Mouse (Mus musculus) forebrain, embryonic 14.5 days (tissue): Measurements from ENCODE around the gene Hspg2. TPM values are rescaled to one million over a fixed set of nuclear protein-coding genes. Genes with fewer than 3 reads are reported as not detected.
A peak's percentile ranks its signal among the peaks of the same experiment; 100 is the strongest.

ENCODE experiments used
- ATAC-seq: fragments of 200-750 bp; cut with Nextera tagmentation; 2 replicates; pipeline ENCODE4 v1.8.0; 2017; ENCODE audit warnings: mild to moderate bottlenecking, moderate library complexity
- DNase-seq: peaks from one replicate; pipeline ENCODE4 v3.0.0-alpha.2; 2015; ENCODE audit warnings: low spot score
- H3K27ac ChIP-seq: fragments of 300-500 bp; sonication (generic); 2 replicates; pipeline ENCODE4 v1.5.1; 2014; ENCODE audit warnings: low read depth, mild to moderate bottlenecking, control low read depth, low read length, moderate library complexity
- H3K27me3 ChIP-seq: fragments of 300-500 bp; sonication (generic); replicated peaks from 2 replicates; pipeline ENCODE4 v1.6.1; 2014; ENCODE audit warnings: low read length, control low read depth, mixed read lengths; ENCODE audit not compliant: control insufficient read depth, insufficient read depth
- H3K36me3 ChIP-seq: fragments of 300-500 bp; sonication (generic); 2 replicates; pipeline ENCODE4 v1.6.1; 2014; ENCODE audit warnings: low read length, control low read depth; ENCODE audit not compliant: control insufficient read depth, insufficient read depth
- H3K4me1 ChIP-seq: fragments of 300-500 bp; sonication (generic); 2 replicates; pipeline ENCODE4 v1.6.1; 2014; ENCODE audit warnings: antibody characterized with exemption, low read length, control low read depth; ENCODE audit not compliant: control insufficient read depth, insufficient read depth
- H3K4me2 ChIP-seq: fragments of 300-500 bp; sonication (generic); 2 replicates; pipeline ENCODE4 v1.6.1; 2014; ENCODE audit warnings: mild to moderate bottlenecking, control low read depth, low read length
- H3K4me3 ChIP-seq: fragments of 300-500 bp; sonication (generic); 2 replicates; pipeline ENCODE4 v1.5.1; 2014; ENCODE audit warnings: low read depth, low read length, control low read depth
- H3K9ac ChIP-seq: fragments of 300-500 bp; sonication (generic); 2 replicates; pipeline ENCODE4 v1.6.1; 2014; ENCODE audit warnings: mild to moderate bottlenecking, low read length, control low read depth, moderate library complexity
- H3K9me3 ChIP-seq: fragments of 300-500 bp; sonication (generic); replicated peaks from 2 replicates; pipeline ENCODE4 v1.6.1; 2016; ENCODE audit warnings: low read length, control low read depth, mixed read lengths; ENCODE audit not compliant: control insufficient read depth
- WGBS: fragments of 180-500 bp; shearing (Covaris S2); extraction: QIAGEN DNeasy Blood & Tissue Kit; methylation state at CpG from one replicate; pipeline ENCODE4 v1.1.7; 2014; 5-methylcytosine and 5-hydroxymethylcytosine counted together
- polyA plus RNA-seq: library from polyadenylated mRNA; unstranded; fragments of >200 nt; fragmentation: Nextera tagmentation; extraction: Ambion mirVana; gene quantifications from 2 replicates; pipeline ENCODE4 v1.2.1, GENCODE M21; 2014

Gene Hspg2
- polyA plus RNA-seq, 1 experiment from 2014 or later: 4.0 TPM

- no peak overlapping the region for H3K4me3 ChIP-seq
- no peak overlapping the region for H3K9ac ChIP-seq
- no peak for ATAC-seq
- 73% methylated on average over 4 of the region's 4 CpGs for WGBS
- no peak overlapping the region for H3K27ac ChIP-seq
- no peaks in the 10 kb centered on the region for H3K4me1 ChIP-seq
- H3K36me3 ChIP-seq: no peaks in the 10 kb centered on the region
- no peak for DNase-seq
- H3K4me2 ChIP-seq: no peak overlapping the region
- H3K9me3 ChIP-seq: no peaks in the 10 kb centered on the region
- H3K27me3 ChIP-seq: no peaks in the 10 kb centered on the region
Observed at GRCm38 (mm10) chr4:137457292-137457691, 11.3 kb upstream of the Hspg2 start.

DNA sequence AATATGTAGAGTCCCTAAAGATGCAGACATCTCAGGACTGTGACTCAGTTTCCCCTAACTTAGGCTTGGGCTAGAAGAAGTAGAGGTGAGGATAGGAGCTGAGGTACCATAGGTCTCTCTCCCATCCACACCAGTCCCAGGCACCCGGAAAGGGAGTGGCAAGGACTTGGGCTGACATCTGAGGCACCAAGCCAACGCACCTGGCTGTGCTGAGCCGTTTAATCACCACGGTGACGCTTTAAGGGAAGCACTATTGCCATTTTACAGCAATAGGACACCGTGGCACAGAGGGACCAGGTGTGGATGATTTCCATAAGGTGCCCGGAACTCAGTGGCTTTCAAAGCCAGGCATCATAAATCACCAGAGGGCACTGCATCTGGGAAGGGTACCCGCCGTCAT lies 10.3 kb upstream of the Hspg2 start:
- no peak for ATAC-seq
- H3K9me3 ChIP-seq: no peaks in the 10 kb centered on the region
- H3K36me3 ChIP-seq: no peaks in the 10 kb centered on the region
- H3K4me3 ChIP-seq: no peak overlapping the region
- 86% methylated on average over 9 of the region's 9 CpGs for WGBS
- H3K27me3 ChIP-seq: no peaks in the 10 kb centered on the region
- no peak overlapping the region for H3K27ac ChIP-seq
- H3K4me1 ChIP-seq: no peaks in the 10 kb centered on the region
- no peak overlapping the region for H3K4me2 ChIP-seq
- no peak overlapping the region for H3K9ac ChIP-seq
- no peak for DNase-seq

- Histone ChIP-seq H3K9ac (no peak overlapping the region), H3K27me3 (no peaks in the 10 kb centered on the region), H3K4me1 (no peaks in the 10 kb centered on the region), H3K9me3 (no peaks in the 10 kb centered on the region), H3K36me3 (no peaks in the 10 kb centered on the region), H3K27ac (no peak overlapping the region), H3K4me3 (no peak overlapping the region), H3K4me2 (no peak overlapping the region)
- 80% methylated on average over 5 of the region's 5 CpGs for WGBS
- ATAC-seq (no peak), DNase-seq (no peak)
Observed at GRCm38 (mm10) chr4:137458861-137459260, 9.7 kb upstream of the Hspg2 start.

GRCm38 (mm10) chr4:137460676-137461075 lies 7.9 kb upstream of the Hspg2 start:
- ATAC-seq: no peak
- no peak overlapping the region for H3K9ac ChIP-seq

GRCm38 (mm10) chr4:137461217-137461616 lies 7.4 kb upstream of the Hspg2 start:
- no peak for ATAC-seq
- Histone ChIP-seq H3K9me3 (no peaks in the 10 kb centered on the region), H3K4me1 (no peaks in the 10 kb centered on the region), H3K9ac (no peak overlapping the region), H3K4me3 (no peak overlapping the region), H3K27ac (no peak overlapping the region), H3K36me3 (no peaks in the 10 kb centered on the region), H3K4me2 (no peak overlapping the region), H3K27me3 (no peaks in the 10 kb centered on the region)
- DNase-seq: no peak
- WGBS: 71% methylated on average over 4 of the region's 4 CpGs

More at GRCm38 (mm10) chr4:137460676-137461075, 7.9 kb upstream of the Hspg2 start:
- DNase-seq: no peak
- no peaks in the 10 kb centered on the region for H3K36me3 ChIP-seq
- no peaks in the 10 kb centered on the region for H3K4me1 ChIP-seq
- no peak overlapping the region for H3K4me3 ChIP-seq
- no peak overlapping the region for H3K4me2 ChIP-seq
- no peaks in the 10 kb centered on the region for H3K27me3 ChIP-seq
- H3K9me3 ChIP-seq: no peaks in the 10 kb centered on the region
- no peak overlapping the region for H3K27ac ChIP-seq
- 65% methylated on average over 14 of the region's 14 CpGs for WGBS

- Histone ChIP-seq H3K27me3 (no peaks in the 10 kb centered on the region), H3K36me3 (no peaks in the 10 kb centered on the region), H3K4me2 (no peak overlapping the region), H3K27ac (no peak overlapping the region), H3K9me3 (no peaks in the 10 kb centered on the region), H3K4me1 (no peaks in the 10 kb centered on the region), H3K4me3 (no peak overlapping the region), H3K9ac (no peak overlapping the region)
- no peak for DNase-seq
- no peak for ATAC-seq
- 93% methylated on average over 16 of the region's 16 CpGs for WGBS
Observed at GRCm38 (mm10) chr4:137461981-137462690, 6.4 kb upstream of the Hspg2 start.

DNA sequence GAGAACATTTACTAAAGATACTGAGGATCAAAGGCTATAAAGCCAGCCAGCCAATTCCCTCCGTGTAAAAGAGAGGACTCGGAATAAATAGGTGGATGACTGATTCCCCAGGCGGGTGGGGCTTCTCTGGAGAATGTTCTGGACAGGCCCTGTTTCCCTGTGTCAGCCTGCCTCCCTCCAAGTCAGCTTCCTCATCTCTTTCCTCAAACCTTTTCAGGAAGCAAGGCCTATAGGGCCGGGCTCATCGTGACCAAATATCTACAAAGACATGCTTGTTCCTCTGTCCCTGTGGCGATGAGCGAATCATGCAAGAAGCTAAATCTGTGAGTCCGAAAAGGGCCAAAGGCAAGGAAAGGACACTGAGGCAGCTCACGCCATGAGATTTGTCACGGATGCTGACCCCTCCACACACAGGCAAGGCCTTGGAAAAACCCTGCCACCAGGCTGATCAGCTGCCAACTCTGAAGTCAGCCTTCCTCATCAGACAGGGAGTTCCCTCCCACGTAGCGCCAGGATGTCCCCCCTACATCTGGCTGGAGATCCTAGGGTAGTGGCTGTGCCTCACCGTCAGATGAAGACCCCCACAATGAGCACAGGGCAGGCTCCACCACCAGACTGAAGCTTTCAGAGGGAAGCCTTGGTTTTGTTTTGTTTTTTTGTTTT lies 3.3 kb upstream of the Hspg2 start:
- no peak overlapping the region for H3K27ac ChIP-seq
- no peaks in the 10 kb centered on the region for H3K27me3 ChIP-seq
- no peak overlapping the region for H3K4me3 ChIP-seq
- no peak for DNase-seq
- no peak overlapping the region for H3K4me2 ChIP-seq
- H3K36me3 ChIP-seq: no peaks in the 10 kb centered on the region
- no peaks in the 10 kb centered on the region for H3K9me3 ChIP-seq
- H3K4me1 ChIP-seq: peaks cover 13% of the 10 kb centered on the region
- WGBS: 73% methylated on average over 13 of the region's 13 CpGs
- ATAC-seq: no peak
- no peak overlapping the region for H3K9ac ChIP-seq

DNA sequence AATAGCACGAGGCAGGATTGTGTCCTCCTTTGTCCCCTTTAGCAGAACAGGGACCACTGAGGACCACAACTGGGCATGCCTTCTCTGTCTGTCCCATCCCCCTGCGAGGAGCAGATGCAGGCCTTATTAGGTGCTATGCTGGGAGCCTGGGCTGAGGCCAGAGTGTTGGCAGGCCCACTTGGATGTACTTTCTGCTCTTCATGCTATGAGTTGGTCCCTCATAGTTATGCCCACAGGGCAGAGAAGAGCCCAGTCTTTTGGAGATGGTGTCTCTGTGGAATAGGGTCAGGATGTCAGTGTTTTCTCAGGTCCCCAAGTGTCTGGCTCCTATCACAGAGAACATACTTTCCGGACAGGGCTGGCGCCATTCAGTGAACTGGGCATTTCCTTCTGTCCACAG lies 1.6 kb upstream of the Hspg2 start:
- H3K4me1 ChIP-seq: peaks cover 13% of the 10 kb centered on the region
- H3K4me2 ChIP-seq: no peak overlapping the region
- DNase-seq: no peak
- no peaks in the 10 kb centered on the region for H3K9me3 ChIP-seq
- no peaks in the 10 kb centered on the region for H3K36me3 ChIP-seq
- WGBS: 79% methylated on average over 4 of the region's 4 CpGs
- ATAC-seq: no peak
- no peak overlapping the region for H3K9ac ChIP-seq
- no peak overlapping the region; the same call in 1 of the 2 replicates for H3K27ac ChIP-seq
- no peaks in the 10 kb centered on the region for H3K27me3 ChIP-seq
- no peak overlapping the region for H3K4me3 ChIP-seq

GRCm38 (mm10) chr4:137467525-137467924 lies 1.0 kb upstream of the Hspg2 start:
- Histone ChIP-seq H3K9ac (no peak overlapping the region), H3K4me3 (no peak overlapping the region), H3K4me2 (0 out of 2 replicates have a peak overlapping the region, but pooled peaks have one; percentile 94), H3K4me1 (peaks cover 13% of the 10 kb centered on the region), H3K36me3 (no peaks in the 10 kb centered on the region), H3K9me3 (no peaks in the 10 kb centered on the region), H3K27me3 (no peaks in the 10 kb centered on the region), H3K27ac (0 out of 2 replicates have a peak overlapping the region, but pooled peaks have one; percentile 15)
- ATAC-seq: no peak
- WGBS: 95% methylated on average over 2 of the region's 2 CpGs
- DNase-seq: no peak
